In genomic region chr5:72580088-72580969, GRCm38 (mm10) we compare ENCODE assay signal across 7 mouse cellular contexts. TPM values are rescaled to one million over a fixed set of nuclear protein-coding genes. Genes with fewer than 3 reads are reported as not detected.
DNase-seq lines count a peak whose midpoint lies in the region; ATAC-seq and TF ChIP-seq lines count a peak whose summit lies in the region.
"Not testable (repeated sequence)": the region's sequence is repeated elsewhere in the genome, so short reads cannot be mapped to it uniquely, and the experiment has no call there.

No protein-coding gene starts in this region.

- not testable (repeated sequence) for H3K27ac ChIP-seq in embryonic facial prominence, embryonic 12.5 days; heart, embryonic 13.5 days (replicated peaks); intestine, embryonic 16.5 days (ENCODE audit: low read length); liver, embryonic 11.5 days (ENCODE audit: low read depth, low read length); midbrain, embryonic 14.5 days (replicated peaks; ENCODE audit: low read depth, low read length); small intestine, adult 2 months (ENCODE audit: insufficient read depth, low read depth, low read length)

- peak overlapping the region; percentile 48 for H3K4me3 ChIP-seq in embryonic facial prominence, embryonic 12.5 days
- H3K4me3 ChIP-seq in heart, embryonic 13.5 days: peak overlapping the region; percentile 57
- peak overlapping the region; percentile 53 for H3K4me3 ChIP-seq in intestine, embryonic 16.5 days (ENCODE audit: low read length)
- H3K4me3 ChIP-seq in liver, embryonic 11.5 days (ENCODE audit: low read depth, low read length): peak overlapping the region; percentile 40
- peak overlapping the region; percentile 39 for H3K4me3 ChIP-seq in midbrain, embryonic 14.5 days (replicated peaks; ENCODE audit: low read depth, low read length)
- H3K4me3 ChIP-seq in small intestine, adult 2 months (ENCODE audit: low read depth, low read length): peak overlapping the region; percentile 48

- peak overlapping the region; percentile 48 for H3K9ac ChIP-seq in embryonic facial prominence, embryonic 12.5 days
- H3K9ac ChIP-seq in heart, embryonic 13.5 days: peak overlapping the region; percentile 78
- H3K9ac ChIP-seq in intestine, embryonic 16.5 days (ENCODE audit: low read depth, low read length): peak overlapping the region; percentile 56; the same call in 1 of the 2 replicates
- not testable (repeated sequence) for H3K9ac ChIP-seq in liver, embryonic 11.5 days (ENCODE audit: low read depth, low read length)
- peak overlapping the region; percentile 54 for H3K9ac ChIP-seq in midbrain, embryonic 14.5 days (replicated peaks; ENCODE audit: low read length)

- WGBS in embryonic facial prominence, embryonic 12.5 days: 4% methylated on average over 59 of the region's 73 CpGs
- 4% methylated on average over 50 of the region's 73 CpGs for WGBS in heart, embryonic 13.5 days
- 6% methylated on average over 50 of the region's 73 CpGs for WGBS in intestine, embryonic 16.5 days
- WGBS in liver, embryonic 11.5 days: 7% methylated on average over 54 of the region's 73 CpGs
- 4% methylated on average over 58 of the region's 73 CpGs for WGBS in midbrain, embryonic 14.5 days
- 7% methylated on average over 71 of the region's 73 CpGs for WGBS in small intestine, adult 2 months

- not testable (repeated sequence) for H3K9me3 ChIP-seq in embryonic facial prominence, embryonic 12.5 days; heart, embryonic 13.5 days; intestine, embryonic 16.5 days (ENCODE audit: control insufficient read depth, low read length); liver, embryonic 11.5 days (ENCODE audit: control insufficient read depth, low read length); midbrain, embryonic 14.5 days (ENCODE audit: control insufficient read depth, low read length)

- not testable (repeated sequence) for H3K36me3 ChIP-seq in embryonic facial prominence, embryonic 12.5 days; heart, embryonic 13.5 days; intestine, embryonic 16.5 days (ENCODE audit: control insufficient read depth, insufficient read depth, low read length); liver, embryonic 11.5 days (ENCODE audit: control insufficient read depth, insufficient read depth, low read length); midbrain, embryonic 14.5 days (ENCODE audit: control insufficient read depth, insufficient read depth, low read length); small intestine, adult 2 months (ENCODE audit: control insufficient read depth, insufficient read depth, low read length)

- H3K4me2 ChIP-seq in embryonic facial prominence, embryonic 12.5 days (replicated peaks): peak overlapping the region; percentile 78
- H3K4me2 ChIP-seq in heart, embryonic 13.5 days: peak overlapping the region; percentile 89
- peak overlapping the region; percentile 84 for H3K4me2 ChIP-seq in intestine, embryonic 16.5 days (ENCODE audit: low read depth, low read length)
- H3K4me2 ChIP-seq in liver, embryonic 11.5 days: peak overlapping the region; percentile 71
- H3K4me2 ChIP-seq in midbrain, embryonic 14.5 days (ENCODE audit: low read length): peak overlapping the region; percentile 66

- TF ChIP-seq CTCF in small intestine, adult 2 months (IDR thresholded peaks at IDR 0.05; ENCODE audit: extremely low read depth, insufficient read length, insufficient replicate concordance, low read depth, low read length): not testable (repeated sequence)

- DNase-seq in adrenal gland, postnatal 10 days: peak; percentile 26
- peak; percentile 45 for DNase-seq in liver, embryonic 11.5 days (ENCODE audit: low spot score)
- peak; percentile 43 for DNase-seq in midbrain, embryonic 14.5 days

- peaks cover 12% of the 10 kb centered on the region for H3K27me3 ChIP-seq in embryonic facial prominence, embryonic 12.5 days
- H3K27me3 ChIP-seq in heart, embryonic 13.5 days (replicated peaks): peaks cover 49% of the 10 kb centered on the region
- not testable (repeated sequence) for H3K27me3 ChIP-seq in intestine, embryonic 16.5 days (replicated peaks; ENCODE audit: control insufficient read depth, insufficient read depth, low read length); midbrain, embryonic 14.5 days (ENCODE audit: control insufficient read depth, insufficient read depth, low read length)
- peaks cover 22% of the 10 kb centered on the region for H3K27me3 ChIP-seq in liver, embryonic 11.5 days (replicated peaks; ENCODE audit: control insufficient read depth, insufficient read depth, low read length)
- H3K27me3 ChIP-seq in small intestine, adult 2 months (ENCODE audit: control insufficient read depth, insufficient read depth, low read length): peaks cover 23% of the 10 kb centered on the region

- not testable (repeated sequence) for TF ChIP-seq POLR2A in small intestine, adult 2 months (IDR thresholded peaks at IDR 0.05; ENCODE audit: low read depth, low read length)

- not testable (repeated sequence) for H3K4me1 ChIP-seq in embryonic facial prominence, embryonic 12.5 days; heart, embryonic 13.5 days; intestine, embryonic 16.5 days (ENCODE audit: control insufficient read depth, insufficient read depth, low read length); liver, embryonic 11.5 days (replicated peaks; ENCODE audit: control insufficient read depth, insufficient read depth, low read length); midbrain, embryonic 14.5 days (ENCODE audit: control insufficient read depth, insufficient read depth, low read length); small intestine, adult 2 months (ENCODE audit: control insufficient read depth, insufficient read depth, insufficient read length, low read length)

- ATAC-seq in embryonic facial prominence, embryonic 12.5 days (ENCODE audit: insufficient number of reproducible peaks, insufficient read depth, low FRiP score, low TSS enrichment): peak; percentile 53; the same call in 1 of the 2 replicates
- peak; percentile 31; the same call in 1 of the 2 replicates for ATAC-seq in heart, embryonic 13.5 days (ENCODE audit: extremely low read depth, insufficient number of reproducible peaks, low FRiP score, low TSS enrichment)
- peak; percentile 82 for ATAC-seq in intestine, embryonic 16.5 days
- not testable (repeated sequence) for ATAC-seq in liver, embryonic 11.5 days (replicated peaks; ENCODE audit: low FRiP score)
- peak; percentile 77 for ATAC-seq in midbrain, embryonic 14.5 days (ENCODE audit: low FRiP score, low TSS enrichment)

RNA-seq across cellular contexts. Expression of gene Zar1, which starts 0.7 kb away (rescaled TPM):
- under 1 TPM in 1 of 2 experiments, not detected in 1; 0.21 TPM for total RNA-seq in adrenal gland, postnatal 10 days (2021)
- polyA plus RNA-seq in embryonic facial prominence, embryonic 12.5 days (2016; fragmentation: Nextera tagmentation; extraction: Ambion mirVana): 4.4 and 4.6 TPM in 2 replicates
- polyA plus RNA-seq in heart, embryonic 13.5 days (2015; fragmentation: Nextera tagmentation; extraction: Ambion mirVana): 0.15 and 0.25 TPM in 2 replicates
- 0.09 TPM in 1 of 2 replicates, not detected in the other for polyA plus RNA-seq in intestine, embryonic 16.5 days (2015; fragmentation: Nextera tagmentation; extraction: Ambion mirVana)
- 0.53 TPM in 1 of 2 replicates, not detected in the other for polyA plus RNA-seq in liver, embryonic 11.5 days (2014; fragmentation: Nextera tagmentation; extraction: Ambion mirVana)
- 3.5 and 4.5 TPM in 2 replicates for polyA plus RNA-seq in midbrain, embryonic 14.5 days (2014; fragmentation: Nextera tagmentation; extraction: Ambion mirVana)
- not detected in 2 replicates for polyA plus RNA-seq in small intestine, adult 2 months (2012; rRNA removed)

RNA-seq across cellular contexts. Expression of gene Gm5868, which starts 7.0 kb away (rescaled TPM):
- 1 to 10 TPM; 1.4 to 2.8 TPM for total RNA-seq in adrenal gland, postnatal 10 days (2021)
- polyA plus RNA-seq in embryonic facial prominence, embryonic 12.5 days (2016; fragmentation: Nextera tagmentation; extraction: Ambion mirVana): 1.2 TPM in 2 replicates
- 0.23 TPM in 1 of 2 replicates, not detected in the other for polyA plus RNA-seq in heart, embryonic 13.5 days (2015; fragmentation: Nextera tagmentation; extraction: Ambion mirVana)
- 0.29 and 0.42 TPM in 2 replicates for polyA plus RNA-seq in intestine, embryonic 16.5 days (2015; fragmentation: Nextera tagmentation; extraction: Ambion mirVana)
- polyA plus RNA-seq in liver, embryonic 11.5 days (2014; fragmentation: Nextera tagmentation; extraction: Ambion mirVana): 0.80 and 0.90 TPM in 2 replicates
- 4.7 and 6.3 TPM in 2 replicates for polyA plus RNA-seq in midbrain, embryonic 14.5 days (2014; fragmentation: Nextera tagmentation; extraction: Ambion mirVana)
- polyA plus RNA-seq in small intestine, adult 2 months (2012; rRNA removed): 0.10 and 0.16 TPM in 2 replicates

RNA-seq across cellular contexts. Expression of gene Nfxl1, which starts 20.8 kb away (rescaled TPM):
- 10 to 100 TPM; 13.4 to 18.1 TPM for total RNA-seq in adrenal gland, postnatal 10 days (2021)
- 28.0 and 30.2 TPM in 2 replicates for polyA plus RNA-seq in embryonic facial prominence, embryonic 12.5 days (2016; fragmentation: Nextera tagmentation; extraction: Ambion mirVana)
- 8.6 and 10.4 TPM in 2 replicates for polyA plus RNA-seq in heart, embryonic 13.5 days (2015; fragmentation: Nextera tagmentation; extraction: Ambion mirVana)
- 9.6 and 11.3 TPM in 2 replicates for polyA plus RNA-seq in intestine, embryonic 16.5 days (2015; fragmentation: Nextera tagmentation; extraction: Ambion mirVana)
- 14.7 and 15.4 TPM in 2 replicates for polyA plus RNA-seq in liver, embryonic 11.5 days (2014; fragmentation: Nextera tagmentation; extraction: Ambion mirVana)
- 14.3 and 19.2 TPM in 2 replicates for polyA plus RNA-seq in midbrain, embryonic 14.5 days (2014; fragmentation: Nextera tagmentation; extraction: Ambion mirVana)
- 4.0 and 5.4 TPM in 2 replicates for polyA plus RNA-seq in small intestine, adult 2 months (2012; rRNA removed)
